Mouse (Mus musculus) stomach, embryonic 16.5 days (tissue): Measurements from ENCODE around the gene Apoa5. TPM values are rescaled to one million over a fixed set of nuclear protein-coding genes. Genes with fewer than 3 reads are reported as not detected.

ENCODE experiments used
- ATAC-seq: fragments of 200-750 bp; cut with Nextera tagmentation; 2 replicates; pipeline ENCODE4 v1.8.0; 2017; ENCODE audit warnings: moderate number of reproducible peaks, moderate TSS enrichment; ENCODE audit not compliant: insufficient read depth, low FRiP score
- H3K27ac ChIP-seq: fragments of 300-500 bp; sonication (generic); 2 replicates; pipeline ENCODE4 v1.5.1; 2014; ENCODE audit warnings: low read length
- H3K27me3 ChIP-seq: fragments of 300-500 bp; sonication (generic); 2 replicates; pipeline ENCODE4 v1.6.1; 2014; ENCODE audit warnings: low read length, control low read depth, mixed read lengths; ENCODE audit not compliant: control insufficient read depth, insufficient read depth
- H3K36me3 ChIP-seq: fragments of 300-500 bp; sonication (generic); 2 replicates; pipeline ENCODE4 v1.6.1; 2014; ENCODE audit warnings: low read length; ENCODE audit not compliant: control insufficient read depth, insufficient read depth
- H3K4me1 ChIP-seq: fragments of 300-500 bp; sonication (generic); 2 replicates; pipeline ENCODE4 v1.6.1; 2014; ENCODE audit warnings: low read length, control low read depth, mixed read lengths; ENCODE audit not compliant: control insufficient read depth, insufficient read depth
- H3K4me2 ChIP-seq: fragments of 300-500 bp; sonication (generic); 2 replicates; pipeline ENCODE4 v1.6.1; 2014; ENCODE audit warnings: low read depth, low read length, mixed read lengths
- H3K4me3 ChIP-seq: fragments of 300-500 bp; sonication (generic); replicated peaks from 2 replicates; pipeline ENCODE4 v1.5.1; 2014; ENCODE audit warnings: mild to moderate bottlenecking, low read length
- H3K9ac ChIP-seq: fragments of 300-500 bp; sonication (generic); 2 replicates; pipeline ENCODE4 v1.6.1; 2014; ENCODE audit warnings: low read length
- H3K9me3 ChIP-seq: fragments of 300-500 bp; sonication (generic); replicated peaks from 2 replicates; pipeline ENCODE4 v1.6.1; 2016; ENCODE audit warnings: low read length, control low read depth; ENCODE audit not compliant: control insufficient read depth
- WGBS: fragments of 180-500 bp; shearing (Covaris S2); extraction: QIAGEN DNeasy Blood & Tissue Kit; methylation state at CpG from one replicate; pipeline ENCODE4 v1.1.7; 2014; 5-methylcytosine and 5-hydroxymethylcytosine counted together
- polyA plus RNA-seq: library from polyadenylated mRNA; unstranded; fragments of >200 nt; fragmentation: Nextera tagmentation; extraction: Ambion mirVana; gene quantifications from 2 replicates; pipeline ENCODE4 v1.2.1, GENCODE M21; 2015

Apoa5 gene
- polyA plus RNA-seq, 1 experiment from 2014 or later: 0.49 TPM

- H3K4me2 ChIP-seq: no peak overlapping the region
- H3K9ac ChIP-seq: no peak overlapping the region; the same call in 1 of the 2 replicates
- H3K4me1 ChIP-seq: peaks cover 4% of the 10 kb centered on the region; the same call in 1 of the 2 replicates
- no peak for ATAC-seq
- no peak overlapping the region for H3K27ac ChIP-seq
- H3K9me3 ChIP-seq: no peaks in the 10 kb centered on the region
- H3K36me3 ChIP-seq: no peaks in the 10 kb centered on the region
- no peak overlapping the region for H3K4me3 ChIP-seq
- no peaks in the 10 kb centered on the region for H3K27me3 ChIP-seq
- 75% methylated on average over 6 of the region's 6 CpGs for WGBS
These were observed 33.2 kb upstream of the Apoa5 start for GRCm38 (mm10) chr9:46235196-46235595.

- H3K4me2 ChIP-seq: no peak within 1 kb of the TSS
- no peak within 1 kb of the TSS for H3K4me3 ChIP-seq
These were observed 33.0 kb upstream of the Apoa5 start, which contains the start of gene Apoc3 for GRCm38 (mm10) chr9:46235596-46235648. Gene Apoc3, minus strand, starts transcription at chr9:46235636.

GRCm38 (mm10) chr9:46235649-46236048 lies 32.8 kb upstream of the Apoa5 start:
- no peak overlapping the region for H3K4me2 ChIP-seq
- no peaks in the 10 kb centered on the region for H3K36me3 ChIP-seq
- H3K4me3 ChIP-seq: no peak overlapping the region
- 0 out of 2 replicates have a peak, but pooled peaks cover under 1% of the 10 kb centered on the region for H3K4me1 ChIP-seq
- 46% methylated on average over 4 of the region's 4 CpGs for WGBS
- H3K9me3 ChIP-seq: no peaks in the 10 kb centered on the region
- 0 out of 2 replicates have a peak, but pooled peaks have one; percentile 18 for ATAC-seq
- no peak overlapping the region for H3K27ac ChIP-seq
- H3K27me3 ChIP-seq: no peaks in the 10 kb centered on the region
- no peak overlapping the region for H3K9ac ChIP-seq

More at GRCm38 (mm10) chr9:46235596-46235648, 33.0 kb upstream of the Apoa5 start, which contains the start of gene Apoc3:
- Histone ChIP-seq H3K4me1 (peaks cover 2% of the 10 kb centered on the region; the same call in 1 of the 2 replicates), H3K36me3 (no peaks in the 10 kb centered on the region), H3K27me3 (no peaks in the 10 kb centered on the region), H3K27ac (no peak within 1 kb of the TSS), H3K9ac (no peak within 1 kb of the TSS; the same call in 1 of the 2 replicates), H3K9me3 (no peaks in the 10 kb centered on the region)
- ATAC-seq: no peak

- H3K36me3 ChIP-seq: no peaks in the 10 kb centered on the region
- WGBS: 83% methylated on average over 7 of the region's 7 CpGs
- no peak overlapping the region for H3K4me3 ChIP-seq
- H3K4me2 ChIP-seq: no peak overlapping the region
- no peak overlapping the region for H3K27ac ChIP-seq
- 0 out of 2 replicates have a peak, but pooled peaks cover 4% of the 10 kb centered on the region for H3K4me1 ChIP-seq
- no peak overlapping the region for H3K9ac ChIP-seq
- ATAC-seq: no peak
- no peaks in the 10 kb centered on the region for H3K27me3 ChIP-seq
- no peaks in the 10 kb centered on the region for H3K9me3 ChIP-seq
These were observed 29.6 kb upstream of the Apoa5 start for GRCm38 (mm10) chr9:46238850-46239249.

GRCm38 (mm10) chr9:46240526-46241153 lies 27.8 kb upstream of the Apoa5 start, which contains the start of gene Apoa4:
Gene Apoa4, plus strand, starts transcription at chr9:46240696.
- H3K4me2 ChIP-seq: no peak within 1 kb of the TSS
- H3K36me3 ChIP-seq: no peaks in the 10 kb centered on the region
- H3K9me3 ChIP-seq: no peaks in the 10 kb centered on the region
- H3K4me1 ChIP-seq: 0 out of 2 replicates have a peak, but pooled peaks cover 4% of the 10 kb centered on the region
- no peak within 1 kb of the TSS for H3K9ac ChIP-seq
- no peak within 1 kb of the TSS for H3K27ac ChIP-seq
- 0 out of 2 replicates have a peak, but pooled peaks have one; percentile 11 for ATAC-seq
- 56% methylated on average over 7 of the region's 7 CpGs for WGBS
- no peak within 1 kb of the TSS for H3K4me3 ChIP-seq
- no peaks in the 10 kb centered on the region for H3K27me3 ChIP-seq

- Histone ChIP-seq H3K9ac (no peak overlapping the region), H3K27ac (no peak overlapping the region), H3K36me3 (no peaks in the 10 kb centered on the region), H3K4me1 (0 out of 2 replicates have a peak, but pooled peaks cover 4% of the 10 kb centered on the region), H3K4me3 (no peak overlapping the region), H3K27me3 (no peaks in the 10 kb centered on the region), H3K4me2 (no peak overlapping the region), H3K9me3 (no peaks in the 10 kb centered on the region)
- peak; percentile 70 for ATAC-seq
- WGBS: 54% methylated on average over 2 of the region's 2 CpGs
These were observed 26.6 kb upstream of the Apoa5 start for GRCm38 (mm10) chr9:46241818-46242217.

GRCm38 (mm10) chr9:46243122-46243521 lies 25.3 kb upstream of the Apoa5 start:
- no peak overlapping the region for H3K9ac ChIP-seq
- H3K27ac ChIP-seq: no peak overlapping the region
- ATAC-seq: no peak
- no peaks in the 10 kb centered on the region for H3K36me3 ChIP-seq
- H3K4me1 ChIP-seq: 0 out of 2 replicates have a peak, but pooled peaks cover 4% of the 10 kb centered on the region
- WGBS: 67% methylated on average over 4 of the region's 4 CpGs
- no peak overlapping the region for H3K4me2 ChIP-seq
- H3K4me3 ChIP-seq: no peak overlapping the region
- no peaks in the 10 kb centered on the region for H3K27me3 ChIP-seq
- H3K9me3 ChIP-seq: no peaks in the 10 kb centered on the region

- 0 out of 2 replicates have a peak, but pooled peaks cover 4% of the 10 kb centered on the region for H3K4me1 ChIP-seq
- ATAC-seq: no peak
- WGBS: 53% methylated on average over 8 of the region's 8 CpGs
- no peak overlapping the region for H3K9ac ChIP-seq
- no peak overlapping the region for H3K27ac ChIP-seq
- no peaks in the 10 kb centered on the region for H3K27me3 ChIP-seq
- no peak overlapping the region for H3K4me2 ChIP-seq
- H3K9me3 ChIP-seq: no peaks in the 10 kb centered on the region
- no peaks in the 10 kb centered on the region for H3K36me3 ChIP-seq
- no peak overlapping the region for H3K4me3 ChIP-seq
These were observed 24.8 kb upstream of the Apoa5 start for GRCm38 (mm10) chr9:46243584-46243983.

GRCm38 (mm10) chr9:46246752-46247324 lies 21.6 kb upstream of the Apoa5 start:
- peak; percentile 79 for ATAC-seq
- Histone ChIP-seq H3K27ac (no peak overlapping the region), H3K27me3 (no peaks in the 10 kb centered on the region), H3K9me3 (no peaks in the 10 kb centered on the region), H3K9ac (no peak overlapping the region), H3K4me3 (no peak overlapping the region), H3K36me3 (no peaks in the 10 kb centered on the region), H3K4me1 (0 out of 2 replicates have a peak, but pooled peaks cover 4% of the 10 kb centered on the region), H3K4me2 (no peak overlapping the region)
- 22% methylated on average over 11 of the region's 11 CpGs for WGBS
